Mouse (Mus musculus): ENCODE data around the gene Cpeb1. TPM values are rescaled to one million over a fixed set of nuclear protein-coding genes. Genes with fewer than 3 reads are reported as not detected.

Gene Cpeb1
- polyA plus RNA-seq, 2 experiments: 0.03 TPM; not detected in 1

DNA sequence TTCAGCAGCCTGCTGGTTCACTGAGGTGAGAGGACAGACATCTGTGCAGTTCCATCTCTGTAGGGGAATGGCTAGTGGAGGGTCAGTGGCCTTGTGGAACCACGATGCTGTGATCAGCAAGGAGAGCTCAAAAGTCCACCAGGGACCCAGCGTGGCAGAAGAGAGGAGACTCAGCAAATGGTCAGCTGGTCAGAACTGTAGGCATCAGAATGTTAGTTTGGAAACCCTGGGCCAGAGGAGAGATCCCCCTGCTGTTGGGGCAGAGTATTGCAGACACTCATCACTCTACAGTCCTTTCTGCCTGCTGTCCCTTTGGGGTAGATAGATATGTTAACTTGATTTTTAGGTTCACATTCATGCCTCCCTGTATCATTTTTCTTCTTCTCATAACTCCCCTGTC is 151.6 kb downstream of the Cpeb1 start:
- no peaks in the 10 kb centered on the region for H3K9me3 ChIP-seq (ENCODE audit: control insufficient read depth, low read length)
- DNase-seq (ENCODE audit: low read depth in 3 of 3, low spot score in 3 of 3) (no peak), ATAC-seq (ENCODE audit: insufficient read depth) (no peak)
- H3K27me3 ChIP-seq (ENCODE audit: control insufficient read depth, insufficient read depth, low read length): no peaks in the 10 kb centered on the region
- H3K4me2 ChIP-seq (ENCODE audit: low read depth): no peak overlapping the region
- H3K4me3 ChIP-seq (ENCODE audit: insufficient read depth in 1 of 2, low read depth in 2 of 2, low read length in 2 of 2): no peak overlapping the region
- H3K4me1 ChIP-seq (replicated peaks; ENCODE audit: control insufficient read depth in 2 of 2, insufficient read depth in 2 of 2, low read length in 1 of 2): no peaks in the 10 kb centered on the region
- no peaks in the 10 kb centered on the region for H3K36me3 ChIP-seq (replicated peaks; ENCODE audit: control insufficient read depth, insufficient read depth, low read depth)
- peak; percentile 67 for TF ChIP-seq CTCF (IDR thresholded peaks at IDR 0.05; ENCODE audit: low read depth)
- no peak for TF ChIP-seq EP300 (IDR thresholded peaks at IDR 0.05; ENCODE audit: low read depth)
- H3K27ac ChIP-seq: no peak overlapping the region
- 55% methylated on average over 2 of the region's 2 CpGs for WGBS (ENCODE audit: insufficient replicate concordance)
- H3K9ac ChIP-seq (replicated peaks): no peak overlapping the region

DNA sequence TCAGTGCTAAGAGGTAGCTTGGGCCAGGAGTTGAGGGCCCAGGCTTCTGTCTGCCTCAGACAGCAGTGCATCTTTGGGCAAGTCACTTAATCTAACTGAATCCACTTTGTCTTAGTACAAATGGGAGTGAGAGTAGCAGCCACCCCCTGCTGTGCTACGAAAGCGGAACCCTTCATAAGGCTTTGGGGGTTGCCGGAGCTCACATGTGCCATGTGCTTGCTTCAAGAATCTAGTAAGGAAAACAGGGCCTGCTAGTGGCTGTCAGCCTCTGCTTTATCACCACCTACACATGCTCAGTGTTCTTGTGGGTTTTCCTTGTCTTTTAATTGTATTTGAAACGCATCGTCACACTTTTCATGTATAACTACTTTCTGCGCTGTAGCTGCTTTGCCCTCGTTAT is 153.9 kb downstream of the Cpeb1 start:
- 75% methylated on average over 7 of the region's 7 CpGs for WGBS (ENCODE audit: insufficient replicate concordance)
- H3K36me3 ChIP-seq (replicated peaks; ENCODE audit: control insufficient read depth, insufficient read depth, low read depth): no peaks in the 10 kb centered on the region
- TF ChIP-seq CTCF (IDR thresholded peaks at IDR 0.05; ENCODE audit: low read depth): no peak
- no peak for TF ChIP-seq EP300 (IDR thresholded peaks at IDR 0.05; ENCODE audit: low read depth)
- H3K27ac ChIP-seq: no peak overlapping the region
- H3K9ac ChIP-seq (replicated peaks): no peak overlapping the region
- no peaks in the 10 kb centered on the region for H3K4me1 ChIP-seq (replicated peaks; ENCODE audit: control insufficient read depth in 2 of 2, insufficient read depth in 2 of 2, low read length in 1 of 2)
- H3K9me3 ChIP-seq (ENCODE audit: control insufficient read depth, low read length): no peaks in the 10 kb centered on the region
- no peaks in the 10 kb centered on the region for H3K27me3 ChIP-seq (ENCODE audit: control insufficient read depth, insufficient read depth, low read length)
- no peak for ATAC-seq (ENCODE audit: insufficient read depth)
- no peak overlapping the region for H3K4me2 ChIP-seq (ENCODE audit: low read depth)
- H3K4me3 ChIP-seq (ENCODE audit: insufficient read depth in 1 of 2, low read depth in 2 of 2, low read length in 2 of 2): no peak overlapping the region
- DNase-seq (ENCODE audit: low read depth in 3 of 3, low spot score in 3 of 3): no peak

DNA sequence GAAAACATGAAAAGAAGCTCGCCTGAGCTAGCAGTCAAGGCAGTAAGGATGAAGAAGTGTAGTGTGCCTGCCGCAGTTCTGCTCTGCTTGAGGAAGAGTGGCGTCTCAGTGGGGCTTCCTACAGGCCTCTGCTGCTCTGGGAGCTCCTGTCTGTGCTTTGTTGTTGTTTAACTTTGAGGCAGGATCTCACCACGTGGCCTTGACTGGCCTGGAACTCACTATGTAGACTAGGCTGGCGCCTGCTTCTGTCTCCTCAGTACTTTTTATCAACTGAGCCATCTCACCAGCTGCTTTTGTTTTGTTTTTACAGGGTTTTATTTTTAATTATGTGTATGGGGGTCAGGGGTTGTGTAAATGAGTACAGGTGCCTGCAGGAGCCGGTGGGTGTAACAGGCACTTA is 157.1 kb downstream of the Cpeb1 start:
- Histone ChIP-seq H3K9me3 (ENCODE audit: control insufficient read depth, low read length) (no peaks in the 10 kb centered on the region), H3K4me1 (replicated peaks; ENCODE audit: control insufficient read depth in 2 of 2, insufficient read depth in 2 of 2, low read length in 1 of 2) (no peaks in the 10 kb centered on the region), H3K36me3 (replicated peaks; ENCODE audit: control insufficient read depth, insufficient read depth, low read depth) (no peaks in the 10 kb centered on the region), H3K4me3 (ENCODE audit: insufficient read depth in 1 of 2, low read depth in 2 of 2, low read length in 2 of 2) (no peak overlapping the region), H3K9ac (replicated peaks) (no peak overlapping the region), H3K4me2 (ENCODE audit: low read depth) (no peak overlapping the region), H3K27ac (no peak overlapping the region), H3K27me3 (ENCODE audit: control insufficient read depth, insufficient read depth, low read length) (no peaks in the 10 kb centered on the region)
- WGBS (ENCODE audit: insufficient replicate concordance): 33% methylated on average over 6 of the region's 6 CpGs
- no peak for DNase-seq (ENCODE audit: low read depth in 3 of 3, low spot score in 3 of 3)
- TF ChIP-seq EP300 (IDR thresholded peaks at IDR 0.05; ENCODE audit: low read depth): no peak
- TF ChIP-seq CTCF (IDR thresholded peaks at IDR 0.05; ENCODE audit: low read depth): no peak
- no peak for ATAC-seq (ENCODE audit: insufficient read depth)

Other genes starting within 250 kb of the Cpeb1 start
- gene Pde8a, start 241.9 kb downstream of the Cpeb1 start, polyA plus RNA-seq (2012; rRNA removed): 1.5 and 1.7 TPM in 2 replicates
- gene Pde8a, start 241.9 kb downstream of the Cpeb1 start, polyA plus RNA-seq (2014; fragmentation: Nextera tagmentation; extraction: Ambion mirVana): 1.3 and 1.5 TPM in 2 replicates
- gene Rps17, start 110.2 kb downstream of the Cpeb1 start, polyA plus RNA-seq (2012; rRNA removed): 1,003 and 1,514 TPM in 2 replicates
- 828 and 838 TPM in 2 replicates for gene Rps17, start 110.2 kb downstream of the Cpeb1 start, polyA plus RNA-seq (2014; fragmentation: Nextera tagmentation; extraction: Ambion mirVana)
- 0.03 and 0.24 TPM in 2 replicates for gene Ap3b2, start 38.5 kb upstream of the Cpeb1 start, polyA plus RNA-seq (2012; rRNA removed)
- gene Ap3b2, start 38.5 kb upstream of the Cpeb1 start, polyA plus RNA-seq (2014; fragmentation: Nextera tagmentation; extraction: Ambion mirVana): not detected in 2 replicates
- gene BC048679, start 42.8 kb upstream of the Cpeb1 start, polyA plus RNA-seq (2012; rRNA removed): not detected in 2 replicates
- gene BC048679, start 42.8 kb upstream of the Cpeb1 start, polyA plus RNA-seq (2014; fragmentation: Nextera tagmentation; extraction: Ambion mirVana): not detected in 2 replicates
- gene Fsd2, start 111.5 kb upstream of the Cpeb1 start, polyA plus RNA-seq (2012; rRNA removed): 0.04 and 0.08 TPM in 2 replicates
- 0.10 and 0.19 TPM in 2 replicates for gene Fsd2, start 111.5 kb upstream of the Cpeb1 start, polyA plus RNA-seq (2014; fragmentation: Nextera tagmentation; extraction: Ambion mirVana)
- gene Whamm, start 115.8 kb upstream of the Cpeb1 start, polyA plus RNA-seq (2012; rRNA removed): 4.3 and 6.9 TPM in 2 replicates
- 6.2 and 6.3 TPM in 2 replicates for gene Whamm, start 115.8 kb upstream of the Cpeb1 start, polyA plus RNA-seq (2014; fragmentation: Nextera tagmentation; extraction: Ambion mirVana)

Data from liver, embryonic 14.5 days (tissue).